Mouse (Mus musculus) heart, postnatal 0 days (tissue): Measurements from ENCODE around the gene Zdhhc25.

ENCODE experiments used
- CTCF ChIP-seq: IDR thresholded peaks from 2 replicates; pipeline ENCODE4 v1.5.1; 2016; ENCODE audit warnings: antibody characterized with exemption, control low read depth, low read depth
- EP300 ChIP-seq: IDR thresholded peaks from 2 replicates; pipeline ENCODE4 v1.6.1; 2016; ENCODE audit warnings: antibody characterized with exemption, low read depth

DNA sequence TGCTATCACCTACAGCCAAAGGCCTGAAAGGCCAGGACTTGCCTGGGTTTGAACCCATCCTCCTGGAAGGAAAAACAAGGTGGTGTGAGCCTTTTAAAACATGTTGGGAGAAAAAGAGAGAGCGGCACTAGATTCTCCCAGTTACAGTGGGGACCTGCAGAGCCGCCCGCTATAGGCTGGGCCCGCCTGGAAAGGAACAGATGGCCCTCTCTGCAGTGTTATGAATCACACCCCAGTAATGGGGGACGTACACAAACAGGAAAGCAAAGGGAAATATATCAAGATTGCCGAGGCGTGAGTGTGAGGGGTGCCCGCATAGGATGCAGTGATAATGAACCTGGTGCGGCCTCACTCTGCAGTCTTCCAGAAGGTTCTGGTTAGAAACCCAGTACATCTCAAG is 47.2 kb upstream of the Zdhhc25 start:
- no peak for TF ChIP-seq EP300
- TF ChIP-seq CTCF: no peak
